Mouse (Mus musculus) embryonic facial prominence, embryonic 11.5 days (tissue): Measurements from ENCODE around the gene Git2. TPM values are rescaled to one million over a fixed set of nuclear protein-coding genes. Genes with fewer than 3 reads are reported as not detected.
A peak's percentile ranks its signal among the peaks of the same experiment; 100 is the strongest.

Experiments used
- ATAC-seq: fragments of 200-750 bp; cut with Nextera tagmentation; replicated peaks from 2 replicates; pipeline ENCODE4 v1.8.0; 2017; ENCODE audit warnings: low read depth; ENCODE audit not compliant: insufficient number of reproducible peaks, low FRiP score, low TSS enrichment
- DNase-seq: peaks from one replicate; pipeline ENCODE4 v3.0.0-alpha.2; 2015; ENCODE audit warnings: low spot score
- H3K27ac ChIP-seq: fragments of 300-500 bp; sonication (generic); replicated peaks from 2 replicates; pipeline ENCODE4 v1.5.1; 2014; ENCODE audit warnings: mild to moderate bottlenecking, low read depth, low read length, control low read depth
- H3K27me3 ChIP-seq: fragments of 300-500 bp; sonication (generic); 2 replicates; pipeline ENCODE4 v1.6.1; 2014; ENCODE audit warnings: mild to moderate bottlenecking, low read length, moderate library complexity, mixed read lengths; ENCODE audit not compliant: control insufficient read depth, insufficient read depth
- H3K36me3 ChIP-seq: fragments of 300-500 bp; sonication (generic); replicated peaks from 2 replicates; pipeline ENCODE4 v1.6.1; 2014; ENCODE audit warnings: low read depth, mild to moderate bottlenecking, low read length, moderate library complexity, mixed read lengths; ENCODE audit not compliant: control insufficient read depth, insufficient read depth
- H3K4me1 ChIP-seq: fragments of 300-500 bp; sonication (generic); 2 replicates; pipeline ENCODE4 v1.6.1; 2014; ENCODE audit warnings: low read length, mixed read lengths; ENCODE audit not compliant: control insufficient read depth, insufficient read depth
- H3K4me2 ChIP-seq: fragments of 300-500 bp; sonication (generic); 2 replicates; pipeline ENCODE4 v1.6.1; 2014; ENCODE audit warnings: low read depth, mild to moderate bottlenecking, control low read depth, low read length, moderate library complexity
- H3K4me3 ChIP-seq: fragments of 300-500 bp; sonication (generic); 2 replicates; pipeline ENCODE4 v1.5.1; 2014; ENCODE audit warnings: low read depth, low read length, control low read depth
- H3K9ac ChIP-seq: fragments of 300-500 bp; sonication (generic); replicated peaks from 2 replicates; pipeline ENCODE4 v1.6.1; 2014; ENCODE audit warnings: mild to moderate bottlenecking, control low read depth, low read length
- H3K9me3 ChIP-seq: fragments of 300-500 bp; sonication (generic); replicated peaks from 2 replicates; pipeline ENCODE4 v1.6.1; 2016; ENCODE audit warnings: mild to moderate bottlenecking, low read length, inconsistent platforms, mixed read lengths; ENCODE audit not compliant: control insufficient read depth
- WGBS: fragments of 180-500 bp; shearing (Covaris S2); extraction: QIAGEN DNeasy Blood & Tissue Kit; methylation state at CpG from one replicate; pipeline ENCODE4 v1.1.7; 2014; 5-methylcytosine and 5-hydroxymethylcytosine counted together
- polyA plus RNA-seq: library from polyadenylated mRNA; unstranded; fragments of >200 nt; fragmentation: Nextera tagmentation; extraction: Ambion mirVana; gene quantifications from 2 replicates; pipeline ENCODE4 v1.2.1, GENCODE M21; 2014

Git2 gene
- polyA plus RNA-seq, 1 experiment from 2014 or later: 37.7 TPM

- H3K4me2 ChIP-seq: no peak overlapping the region
- H3K27me3 ChIP-seq: no peaks in the 10 kb centered on the region
- 94% methylated on average over 5 of the region's 5 CpGs for WGBS
- DNase-seq (no peak), ATAC-seq (no peak)
- no peak overlapping the region for H3K9ac ChIP-seq
- H3K4me1 ChIP-seq: no peaks in the 10 kb centered on the region
- no peaks in the 10 kb centered on the region for H3K9me3 ChIP-seq
- H3K27ac ChIP-seq: no peak overlapping the region
- H3K4me3 ChIP-seq: no peak overlapping the region
- H3K36me3 ChIP-seq: peaks cover 3% of the 10 kb centered on the region
Measured at GRCm38 (mm10) chr5:114747521-114747920, 27.8 kb downstream of the Git2 start.

GRCm38 (mm10) chr5:114746886-114747285 is 28.4 kb downstream of the Git2 start:
- Histone ChIP-seq H3K9me3 (no peaks in the 10 kb centered on the region), H3K36me3 (peaks cover 3% of the 10 kb centered on the region), H3K4me3 (no peak overlapping the region), H3K27me3 (no peaks in the 10 kb centered on the region), H3K4me1 (no peaks in the 10 kb centered on the region), H3K9ac (no peak overlapping the region), H3K27ac (no peak overlapping the region), H3K4me2 (no peak overlapping the region)
- WGBS: 92% methylated on average over 4 of the region's 4 CpGs
- DNase-seq (no peak), ATAC-seq (no peak)

DNA sequence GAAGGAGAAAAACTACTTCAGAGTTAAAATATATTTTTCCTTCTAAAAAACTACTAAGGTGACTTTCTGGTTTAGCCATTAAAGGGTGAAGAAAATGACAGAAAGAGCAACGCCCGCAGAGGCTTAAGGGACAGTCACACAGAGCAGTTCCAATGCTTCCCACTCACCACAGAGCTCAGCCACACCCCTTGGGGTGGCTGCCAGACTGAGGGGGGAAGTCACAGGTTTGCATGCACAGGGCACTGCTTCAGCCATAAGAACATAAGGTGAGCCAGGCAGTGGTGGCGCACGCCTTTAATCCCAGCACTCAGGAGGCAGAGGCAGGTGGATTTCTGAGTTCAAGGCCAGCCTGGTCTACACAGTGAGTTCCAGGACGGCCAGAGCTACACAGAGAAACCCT is 29.7 kb downstream of the Git2 start:
- H3K27ac ChIP-seq: no peak overlapping the region
- DNase-seq (no peak), ATAC-seq (no peak)
- no peaks in the 10 kb centered on the region for H3K9me3 ChIP-seq
- H3K4me3 ChIP-seq: no peak overlapping the region
- WGBS: 89% methylated on average over 5 of the region's 5 CpGs
- no peak overlapping the region for H3K4me2 ChIP-seq
- no peak overlapping the region for H3K9ac ChIP-seq
- peaks cover 3% of the 10 kb centered on the region for H3K36me3 ChIP-seq
- no peaks in the 10 kb centered on the region for H3K27me3 ChIP-seq
- H3K4me1 ChIP-seq: no peaks in the 10 kb centered on the region

- Histone ChIP-seq H3K27me3 (no peaks in the 10 kb centered on the region), H3K27ac (no peak overlapping the region), H3K4me2 (no peak overlapping the region), H3K9me3 (no peaks in the 10 kb centered on the region), H3K9ac (no peak overlapping the region), H3K4me1 (no peaks in the 10 kb centered on the region), H3K36me3 (peaks cover 3% of the 10 kb centered on the region), H3K4me3 (no peak overlapping the region)
- ATAC-seq (no peak), DNase-seq (no peak)
- 95% methylated on average over 8 of the region's 8 CpGs for WGBS
Measured at GRCm38 (mm10) chr5:114743697-114744090, 31.6 kb downstream of the Git2 start.

DNA sequence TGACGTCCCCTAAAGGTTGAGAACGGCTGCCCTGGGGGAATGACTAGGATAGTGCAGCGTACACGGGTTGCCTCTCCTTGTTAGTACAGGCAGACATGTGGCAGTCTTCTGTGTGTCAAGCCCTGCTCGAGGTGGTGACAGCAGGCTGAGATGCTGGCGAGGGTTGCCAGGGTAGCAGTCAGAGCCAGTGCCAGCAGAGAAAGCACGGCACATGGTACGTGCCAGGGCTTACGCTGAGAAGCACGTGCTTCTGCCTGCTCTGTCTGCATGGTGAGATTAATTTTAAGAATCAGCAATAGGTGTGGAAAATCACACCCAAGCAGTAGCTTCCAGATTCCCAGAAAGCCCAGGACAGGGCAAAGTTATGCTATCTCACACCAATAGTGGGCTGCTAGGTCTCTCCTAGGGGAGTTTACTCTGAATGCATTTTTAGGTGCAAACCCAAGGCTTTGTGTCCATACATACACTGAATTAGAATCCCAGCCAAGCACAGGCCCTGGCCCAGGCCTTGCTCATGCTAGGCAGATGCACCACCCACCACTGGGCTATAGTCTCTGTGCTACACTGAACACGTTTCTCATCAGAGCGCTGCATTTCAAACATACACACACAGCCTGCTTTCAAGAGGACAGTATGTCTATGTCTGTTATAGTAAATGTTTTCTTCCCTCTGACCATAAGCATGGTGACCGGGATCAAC is 32.2 kb downstream of the Git2 start:
- H3K9ac ChIP-seq: no peak overlapping the region
- WGBS: 91% methylated on average over 13 of the region's 13 CpGs
- H3K36me3 ChIP-seq: peaks cover 3% of the 10 kb centered on the region
- H3K27me3 ChIP-seq: no peaks in the 10 kb centered on the region
- DNase-seq (no peak), ATAC-seq (no peak)
- no peaks in the 10 kb centered on the region for H3K4me1 ChIP-seq
- no peak overlapping the region for H3K4me2 ChIP-seq
- 0 out of 2 replicates have a peak overlapping the region, but pooled peaks have one; percentile 8 for H3K27ac ChIP-seq
- H3K9me3 ChIP-seq: no peaks in the 10 kb centered on the region
- H3K4me3 ChIP-seq: no peak overlapping the region

DNA sequence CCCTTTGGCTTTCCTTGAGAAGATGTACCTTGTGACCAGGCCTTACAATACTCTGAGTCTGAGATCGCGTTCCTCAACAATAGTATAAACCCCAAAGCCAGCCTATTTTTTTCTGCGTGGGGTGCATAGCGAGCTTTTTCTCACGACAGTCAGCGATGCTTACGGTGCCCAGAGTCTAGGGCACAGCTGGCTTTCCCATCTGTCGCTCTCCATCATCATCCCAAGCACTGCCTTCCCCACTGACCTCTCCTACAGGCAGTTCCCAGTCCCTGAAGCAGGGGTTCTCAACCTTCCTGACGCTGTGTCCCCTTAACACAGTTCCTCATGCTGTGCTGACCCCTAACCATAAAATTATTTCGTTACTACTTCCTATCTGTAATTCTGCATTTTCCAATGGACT is 32.7 kb downstream of the Git2 start:
- no peak for DNase-seq
- H3K9ac ChIP-seq: no peak overlapping the region

DNA sequence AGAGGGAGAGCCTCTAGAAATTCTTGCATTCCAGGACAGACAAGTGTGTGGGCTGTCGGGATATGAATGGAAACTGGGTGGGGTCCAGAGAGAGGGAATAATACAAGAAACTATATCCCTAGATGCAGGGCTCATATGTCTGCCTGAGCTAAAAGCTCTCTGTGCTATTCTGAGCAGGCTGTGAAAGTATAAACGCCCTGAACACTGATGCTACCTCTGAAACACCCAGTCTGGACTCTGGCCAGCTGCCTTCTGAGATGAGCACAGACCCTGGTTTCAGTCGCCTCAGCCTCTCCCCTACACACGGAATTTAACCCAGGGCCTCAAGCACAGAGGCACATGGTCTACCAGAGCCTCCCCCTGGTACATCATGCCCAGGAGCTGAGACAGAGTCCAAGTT is 34.7 kb downstream of the Git2 start:
- Histone ChIP-seq H3K9me3 (no peaks in the 10 kb centered on the region), H3K27ac (no peak overlapping the region), H3K4me3 (no peak overlapping the region), H3K4me1 (no peaks in the 10 kb centered on the region), H3K9ac (no peak overlapping the region), H3K36me3 (peaks cover 2% of the 10 kb centered on the region), H3K27me3 (no peaks in the 10 kb centered on the region), H3K4me2 (no peak overlapping the region)
- DNase-seq (no peak), ATAC-seq (no peak)
- 67% methylated on average over 4 of the region's 4 CpGs for WGBS

More for the DNA sequence above, 32.7 kb downstream of the Git2 start:
- peaks cover 3% of the 10 kb centered on the region for H3K36me3 ChIP-seq
- H3K27me3 ChIP-seq: no peaks in the 10 kb centered on the region
- 0 out of 2 replicates have a peak overlapping the region, but pooled peaks have one; percentile 8 for H3K27ac ChIP-seq
- ATAC-seq: no peak
- WGBS: 92% methylated on average over 10 of the region's 10 CpGs
- H3K4me2 ChIP-seq: no peak overlapping the region
- no peaks in the 10 kb centered on the region for H3K4me1 ChIP-seq
- no peaks in the 10 kb centered on the region for H3K9me3 ChIP-seq
- H3K4me3 ChIP-seq: no peak overlapping the region

- H3K27me3 ChIP-seq: no peaks in the 10 kb centered on the region
- 80% methylated on average over 12 of the region's 12 CpGs for WGBS
- H3K9ac ChIP-seq: no peak overlapping the region
- H3K4me2 ChIP-seq: no peak overlapping the region
- H3K4me1 ChIP-seq: no peaks in the 10 kb centered on the region
- peaks cover 2% of the 10 kb centered on the region; the same call in 1 of the 2 replicates for H3K36me3 ChIP-seq
- DNase-seq: peak; percentile 8
- no peak overlapping the region for H3K4me3 ChIP-seq
- no peaks in the 10 kb centered on the region for H3K9me3 ChIP-seq
- H3K27ac ChIP-seq: no peak overlapping the region
- peak; percentile 46; the same call in 1 of the 2 replicates for ATAC-seq
Measured at GRCm38 (mm10) chr5:114738707-114739241, 36.5 kb downstream of the Git2 start.
